Comparison of ENCODE assay signal across 9 mouse cellular contexts in genomic region chr5:37242360-37243168, GRCm38 (mm10). TPM values are rescaled to one million over a fixed set of nuclear protein-coding genes. Genes with fewer than 3 reads are reported as not detected.
DNase-seq lines count a peak whose midpoint lies in the region; ATAC-seq lines count a peak whose summit lies in the region.
"Had no signal": no experiment of that assay in that cellular context is flagged by ENCODE, and none has a peak within 500 bp of the region (broad histone marks: within the 10 kb centered on the region; RNA-seq: fewer than 3 reads in every experiment).

No protein-coding gene starts in this region.

- H3K4me1 ChIP-seq in hindbrain, embryonic 13.5 days (replicated peaks): peaks cover 46% of the 10 kb centered on the region
- peaks cover 18% of the 10 kb centered on the region for H3K4me1 ChIP-seq in midbrain, embryonic 16.5 days (ENCODE audit: control insufficient read depth, insufficient read depth, low read length)

- H3K9me3 ChIP-seq in hindbrain, embryonic 13.5 days: no peaks in the 10 kb centered on the region
- H3K9me3 ChIP-seq in midbrain, embryonic 16.5 days (replicated peaks; ENCODE audit: control insufficient read depth, low read length, poor library complexity, severe bottlenecking): no peaks in the 10 kb centered on the region

- peak overlapping the region; percentile 79 for H3K4me3 ChIP-seq in hindbrain, embryonic 13.5 days
- peak overlapping the region; percentile 61 for H3K4me3 ChIP-seq in midbrain, embryonic 16.5 days (ENCODE audit: low read depth, low read length)

- peaks cover 21% of the 10 kb centered on the region for H3K27me3 ChIP-seq in hindbrain, embryonic 13.5 days
- H3K27me3 ChIP-seq in midbrain, embryonic 16.5 days (ENCODE audit: control insufficient read depth, insufficient read depth, low read depth, low read length): no peaks in the 10 kb centered on the region

- peak overlapping the region; percentile 82 for H3K4me2 ChIP-seq in hindbrain, embryonic 13.5 days
- H3K4me2 ChIP-seq in midbrain, embryonic 16.5 days (ENCODE audit: low read length): peak overlapping the region; percentile 88

- WGBS in hindbrain, embryonic 13.5 days: 8% methylated on average over 44 of the region's 44 CpGs
- 9% methylated on average over 44 of the region's 44 CpGs for WGBS in midbrain, embryonic 16.5 days

- H3K27ac ChIP-seq in hindbrain, embryonic 13.5 days: peak overlapping the region; percentile 99
- H3K27ac ChIP-seq in midbrain, embryonic 16.5 days (ENCODE audit: low read length): peak overlapping the region; percentile 93

- DNase-seq in layer of hippocampus, adult 11-12 months (ENCODE audit: low spot score): peak; percentile 44
- no peak for DNase-seq in layer of hippocampus, adult 8-10 months (ENCODE audit: low spot score in 2 of 2)
- peak; percentile 73 to 81 for DNase-seq in cerebellum, postnatal 14 days
- DNase-seq in frontal cortex, postnatal 36 days (ENCODE audit: low spot score in 2 of 2): no peak
- DNase-seq in gastrocnemius, adult 18-20 months (ENCODE audit: low spot score): no peak

- H3K9ac ChIP-seq in hindbrain, embryonic 13.5 days: peak overlapping the region; percentile 95
- peak overlapping the region; percentile 89 for H3K9ac ChIP-seq in midbrain, embryonic 16.5 days (ENCODE audit: low read depth, low read length)

- ATAC-seq in hindbrain, embryonic 13.5 days (ENCODE audit: low FRiP score): no peak
- no peak for ATAC-seq in midbrain, embryonic 16.5 days
- no peak for ATAC-seq in monocyte, adult 5-6 weeks (replicated peaks; ENCODE audit: insufficient number of reproducible peaks, low FRiP score, low TSS enrichment, poor library complexity, severe bottlenecking)

- no peaks in the 10 kb centered on the region for H3K36me3 ChIP-seq in hindbrain, embryonic 13.5 days
- H3K36me3 ChIP-seq in midbrain, embryonic 16.5 days (ENCODE audit: control insufficient read depth, insufficient read depth, low read length): no peaks in the 10 kb centered on the region

RNA-seq across cellular contexts. Expression of gene Crmp1, which starts 0.8 kb away (rescaled TPM):
- total RNA-seq in layer of hippocampus, adult 8-10 months (2022): 100 to 1,000 TPM; 202 to 212 (median 207) TPM
- polyA plus RNA-seq in hindbrain, embryonic 13.5 days (2015; fragmentation: Nextera tagmentation; extraction: Ambion mirVana): 750 and 790 TPM in 2 replicates
- polyA plus RNA-seq in midbrain, embryonic 16.5 days (2015; fragmentation: Nextera tagmentation; extraction: Ambion mirVana): 977 and 1,010 TPM in 2 replicates
- total RNA-seq in monocyte, adult 5-6 weeks (2017): 0.29 to 0.68 TPM in 2 of 3 replicates, not detected in the other
- total RNA-seq in gastrocnemius, adult 18-20 months (2021): under 1 TPM; 0.17 to 0.46 TPM
- total RNA-seq: liver, adult 2 months had no signal
- polyA plus RNA-seq: liver, adult 2 months had no signal

Comparison
In these comparisons a context has a peak if more than half of its experiments do, and no peak if none do; other contexts are left out.
1. DNase-seq: peak in layer of hippocampus, adult 11-12 months (single experiment) and cerebellum, postnatal 14 days (2 of 2); none in layer of hippocampus, adult 8-10 months (0 of 2), frontal cortex, postnatal 36 days (0 of 2) and gastrocnemius, adult 18-20 months (single experiment).
2. RNA of gene Crmp1, which starts 0.8 kb away (total RNA-seq): 202 to 212 TPM in layer of hippocampus, adult 8-10 months; 0.17 to 0.46 TPM in gastrocnemius, adult 18-20 months and 0.29 to 0.68 TPM in monocyte, adult 5-6 weeks; every median in the first group is over 100 times any median in the second.